Mouse (Mus musculus): ENCODE data around the gene Pdss2. TPM values are rescaled to one million over a fixed set of nuclear protein-coding genes. Genes with fewer than 3 reads are reported as not detected.

Pdss2 gene
- total RNA-seq, 2 experiments from 2014 or later, result 16.9 to 17.2 TPM

DNA sequence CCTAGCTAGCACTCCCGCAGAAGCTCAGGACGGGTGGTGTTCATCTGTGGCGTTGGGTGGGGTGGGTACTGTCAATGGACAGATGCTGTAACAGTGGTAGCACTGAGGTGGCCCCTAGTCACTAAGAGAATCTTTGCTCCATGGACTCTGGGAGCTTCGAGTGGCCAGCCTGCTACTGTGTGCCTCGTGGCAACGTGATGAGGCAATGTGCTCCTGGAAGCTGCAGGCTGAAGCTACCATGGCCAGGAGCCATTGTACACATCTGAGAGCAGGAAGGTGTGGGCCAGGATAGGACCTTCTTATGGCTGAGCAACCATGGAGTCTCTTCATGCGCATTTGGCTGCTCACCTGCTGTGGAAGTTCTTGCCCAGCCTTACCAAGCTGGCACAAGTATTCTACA, 287.9 kb downstream of the Pdss2 start:
- H3K4me3 ChIP-seq, result no peak overlapping the region
- no peak for DNase-seq (ENCODE audit: extremely low spot score in 1 of 2, low spot score in 2 of 2)
- TF ChIP-seq CTCF (IDR thresholded peaks at IDR 0.05), result no peak
- intact Hi-C loops (cut with DNase I), result no loop called here
- H3K27ac ChIP-seq, result no peak overlapping the region

GRCm38 (mm10) chr10:43512976-43513375, 291.7 kb downstream of the Pdss2 start:
- intact Hi-C loops (cut with DNase I), result no loop called here
- DNase-seq (ENCODE audit: extremely low spot score in 1 of 2, low spot score in 2 of 2), result no peak
- TF ChIP-seq CTCF (IDR thresholded peaks at IDR 0.05), result no peak
- no peak overlapping the region for H3K4me3 ChIP-seq
- no peak overlapping the region for H3K27ac ChIP-seq

Other genes starting within 250 kb of the Pdss2 start
- 10 to 100 TPM; 76.4 to 77.1 TPM for gene Sobp, start 47.0 kb upstream of the Pdss2 start, total RNA-seq (2021)
- gene 9030612E09Rik, start 46.8 kb upstream of the Pdss2 start, total RNA-seq (2021), result 1 to 10 TPM; 2.6 to 3.3 TPM